Mouse (Mus musculus): ENCODE data around the gene Galnt17. TPM values are rescaled to one million over a fixed set of nuclear protein-coding genes. Genes with fewer than 3 reads are reported as not detected.

Gene Galnt17
- polyA plus RNA-seq, 1 experiment = 0.73 TPM

DNA sequence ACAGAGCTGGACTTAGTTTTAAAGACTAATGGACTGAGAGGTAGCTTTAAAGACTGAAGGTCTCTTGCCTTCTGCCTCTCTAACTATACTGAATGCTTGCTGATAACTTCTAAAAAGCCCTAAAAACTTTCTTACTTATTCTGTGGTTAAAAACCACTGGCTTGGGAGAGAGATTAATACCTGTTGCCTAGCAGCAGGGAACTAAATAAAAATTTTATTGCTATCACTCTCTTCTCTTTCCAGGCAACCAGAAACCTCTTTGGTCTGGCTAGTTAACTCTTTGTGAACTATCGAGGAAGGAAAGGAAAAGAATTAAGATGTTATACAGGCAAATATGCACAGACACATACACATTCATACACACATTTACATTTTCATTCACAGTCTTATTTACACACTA lies 377.3 kb downstream of the Galnt17 start:
- Histone ChIP-seq H3K4me1 (ENCODE audit: control insufficient read depth, insufficient read depth, low read length) (no peaks in the 10 kb centered on the region), H3K27me3 (ENCODE audit: control insufficient read depth, insufficient read depth, low read length, poor library complexity, severe bottlenecking) (no peaks in the 10 kb centered on the region), H3K36me3 (ENCODE audit: control insufficient read depth, insufficient read depth, low read length, poor library complexity, severe bottlenecking) (no peaks in the 10 kb centered on the region), H3K9ac (ENCODE audit: low read depth, poor library complexity, severe bottlenecking) (no peak overlapping the region), H3K4me3 (ENCODE audit: low read depth, low read length) (no peak overlapping the region), H3K9me3 (replicated peaks; ENCODE audit: control insufficient read depth, insufficient read depth, low read length, poor library complexity, severe bottlenecking) (peaks cover 6% of the 10 kb centered on the region; the same call in 1 of the 2 replicates), H3K27ac (ENCODE audit: insufficient read depth, low read length) (no peak overlapping the region)
- TF ChIP-seq POLR2A (IDR thresholded peaks at IDR 0.05; ENCODE audit: insufficient read depth, low read length) (no peak), CTCF (IDR thresholded peaks at IDR 0.05; ENCODE audit: low read depth, low read length) (no peak), EP300 (IDR thresholded peaks at IDR 0.05; ENCODE audit: insufficient read depth, low read depth, low read length) (no peak)

DNA sequence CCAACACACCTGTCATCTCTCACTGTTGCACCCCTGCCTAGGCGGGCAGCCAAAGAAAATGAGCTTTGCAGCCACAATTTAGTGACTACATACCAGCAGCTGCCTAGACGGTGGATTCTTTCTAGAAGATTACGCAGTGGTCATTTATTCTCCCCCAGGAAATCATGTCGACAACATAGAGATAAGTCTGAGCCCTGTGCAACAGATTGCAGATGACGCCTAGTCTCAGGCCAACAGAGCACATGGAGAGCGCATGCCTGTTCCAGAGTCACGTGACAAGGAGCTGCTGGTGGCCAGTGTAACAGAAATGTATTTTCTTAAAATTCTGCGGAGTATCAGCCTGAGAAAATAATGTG lies 380.5 kb downstream of the Galnt17 start:
- TF ChIP-seq POLR2A (IDR thresholded peaks at IDR 0.05; ENCODE audit: insufficient read depth, low read length) (no peak), EP300 (IDR thresholded peaks at IDR 0.05; ENCODE audit: insufficient read depth, low read depth, low read length) (no peak), CTCF (IDR thresholded peaks at IDR 0.05; ENCODE audit: low read depth, low read length) (no peak)
- Histone ChIP-seq H3K27ac (ENCODE audit: insufficient read depth, low read length) (no peak overlapping the region), H3K9me3 (replicated peaks; ENCODE audit: control insufficient read depth, insufficient read depth, low read length, poor library complexity, severe bottlenecking) (peaks cover 6% of the 10 kb centered on the region; the same call in 1 of the 2 replicates), H3K36me3 (ENCODE audit: control insufficient read depth, insufficient read depth, low read length, poor library complexity, severe bottlenecking) (no peaks in the 10 kb centered on the region), H3K9ac (ENCODE audit: low read depth, poor library complexity, severe bottlenecking) (no peak overlapping the region), H3K4me3 (ENCODE audit: low read depth, low read length) (no peak overlapping the region), H3K27me3 (ENCODE audit: control insufficient read depth, insufficient read depth, low read length, poor library complexity, severe bottlenecking) (no peaks in the 10 kb centered on the region), H3K4me1 (ENCODE audit: control insufficient read depth, insufficient read depth, low read length) (peaks cover 3% of the 10 kb centered on the region)

DNA sequence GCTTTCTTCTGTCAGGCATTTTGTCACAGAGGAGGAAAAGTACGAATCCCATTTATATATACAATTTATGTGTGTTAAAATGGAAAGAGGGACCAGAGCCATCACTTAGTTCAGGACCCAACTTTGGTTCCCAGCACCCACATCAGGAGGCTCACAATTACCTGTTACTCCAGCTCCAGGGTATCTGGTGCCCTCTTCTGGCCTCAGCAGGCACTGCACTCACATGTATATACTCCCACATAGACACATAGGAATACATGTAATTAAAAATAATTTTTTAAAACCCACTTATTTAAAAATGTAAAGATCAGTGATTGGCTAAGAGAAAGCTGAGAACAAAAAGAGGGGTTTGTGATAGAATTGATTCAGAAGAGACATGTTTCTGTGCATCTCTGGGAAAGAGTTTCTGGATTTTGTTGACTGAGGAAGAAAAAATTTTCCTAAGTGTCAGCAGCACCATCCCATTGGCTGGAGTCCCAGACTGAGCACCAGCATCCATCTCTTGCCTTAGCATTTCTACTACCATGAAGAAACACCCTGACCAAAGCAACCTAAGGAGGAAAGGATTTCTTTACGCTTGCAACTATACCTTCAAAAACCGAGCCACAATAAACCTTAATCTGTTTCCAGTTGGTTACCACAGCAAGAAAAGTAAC lies 381.0 kb downstream of the Galnt17 start:
- Histone ChIP-seq H3K4me3 (ENCODE audit: low read depth, low read length) (no peak overlapping the region), H3K9me3 (replicated peaks; ENCODE audit: control insufficient read depth, insufficient read depth, low read length, poor library complexity, severe bottlenecking) (peaks cover 6% of the 10 kb centered on the region; the same call in 1 of the 2 replicates), H3K27me3 (ENCODE audit: control insufficient read depth, insufficient read depth, low read length, poor library complexity, severe bottlenecking) (no peaks in the 10 kb centered on the region), H3K36me3 (ENCODE audit: control insufficient read depth, insufficient read depth, low read length, poor library complexity, severe bottlenecking) (no peaks in the 10 kb centered on the region), H3K9ac (ENCODE audit: low read depth, poor library complexity, severe bottlenecking) (no peak overlapping the region), H3K4me1 (ENCODE audit: control insufficient read depth, insufficient read depth, low read length) (peaks cover 3% of the 10 kb centered on the region), H3K27ac (ENCODE audit: insufficient read depth, low read length) (no peak overlapping the region)
- TF ChIP-seq CTCF (IDR thresholded peaks at IDR 0.05; ENCODE audit: low read depth, low read length) (peak; percentile 14), POLR2A (IDR thresholded peaks at IDR 0.05; ENCODE audit: insufficient read depth, low read length) (no peak), EP300 (IDR thresholded peaks at IDR 0.05; ENCODE audit: insufficient read depth, low read depth, low read length) (no peak)

DNA sequence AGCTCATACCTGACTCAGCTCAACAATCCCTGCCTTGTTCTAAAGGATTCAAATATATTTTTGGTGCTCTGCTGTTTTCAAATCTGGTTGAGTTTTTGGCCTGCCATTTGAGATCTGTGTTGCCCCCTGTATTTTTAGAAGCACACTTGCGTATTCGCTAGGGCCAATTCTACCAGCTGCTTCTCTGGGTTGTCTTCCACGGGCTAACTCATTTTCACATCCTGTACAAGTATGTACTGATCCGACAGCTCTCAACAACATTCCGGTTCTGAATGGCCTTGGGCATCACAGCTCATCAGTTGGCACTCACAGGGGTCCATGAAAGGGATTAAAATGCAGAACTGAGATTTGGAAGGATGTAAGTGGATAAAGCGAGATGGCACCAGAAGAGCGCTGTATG lies 382.6 kb downstream of the Galnt17 start:
- Histone ChIP-seq H3K36me3 (ENCODE audit: control insufficient read depth, insufficient read depth, low read length, poor library complexity, severe bottlenecking) (no peaks in the 10 kb centered on the region), H3K9me3 (replicated peaks; ENCODE audit: control insufficient read depth, insufficient read depth, low read length, poor library complexity, severe bottlenecking) (peaks cover 6% of the 10 kb centered on the region; the same call in 1 of the 2 replicates), H3K4me3 (ENCODE audit: low read depth, low read length) (no peak overlapping the region), H3K9ac (ENCODE audit: low read depth, poor library complexity, severe bottlenecking) (no peak overlapping the region), H3K27me3 (ENCODE audit: control insufficient read depth, insufficient read depth, low read length, poor library complexity, severe bottlenecking) (no peaks in the 10 kb centered on the region), H3K27ac (ENCODE audit: insufficient read depth, low read length) (no peak overlapping the region), H3K4me1 (ENCODE audit: control insufficient read depth, insufficient read depth, low read length) (peaks cover 3% of the 10 kb centered on the region)
- TF ChIP-seq POLR2A (IDR thresholded peaks at IDR 0.05; ENCODE audit: insufficient read depth, low read length) (no peak), CTCF (IDR thresholded peaks at IDR 0.05; ENCODE audit: low read depth, low read length) (no peak), EP300 (IDR thresholded peaks at IDR 0.05; ENCODE audit: insufficient read depth, low read depth, low read length) (no peak)

DNA sequence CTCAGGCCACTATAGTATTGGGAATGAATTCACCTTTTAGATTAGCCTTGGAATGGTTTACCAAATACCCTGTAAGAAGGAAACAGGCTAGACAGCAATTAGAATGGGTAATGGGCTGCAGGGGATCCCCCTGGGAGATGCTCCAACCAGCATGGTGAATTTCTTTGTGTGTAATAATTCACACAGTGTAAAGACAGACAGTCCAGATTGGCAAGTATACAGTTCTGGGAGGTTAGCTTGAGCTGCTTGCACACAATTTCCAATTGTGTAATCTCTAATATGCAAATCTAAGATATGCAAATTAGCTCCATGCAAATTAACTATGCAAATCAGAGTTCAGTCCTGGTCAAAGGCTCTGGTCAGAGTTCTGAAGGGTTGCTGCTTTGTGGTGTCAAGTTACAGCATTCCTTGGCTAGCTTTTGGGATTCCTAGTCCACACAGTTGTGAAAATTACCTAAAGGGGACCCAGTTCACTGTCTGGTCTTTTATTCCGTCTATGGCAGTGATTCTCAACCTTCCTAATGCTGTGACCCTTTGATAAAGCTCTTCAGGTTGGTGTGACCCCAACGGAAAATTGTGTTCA lies 384.0 kb downstream of the Galnt17 start:
- no peak overlapping the region for H3K9ac ChIP-seq (ENCODE audit: low read depth, poor library complexity, severe bottlenecking)
- no peak overlapping the region for H3K4me3 ChIP-seq (ENCODE audit: low read depth, low read length)
- H3K9me3 ChIP-seq (replicated peaks; ENCODE audit: control insufficient read depth, insufficient read depth, low read length, poor library complexity, severe bottlenecking) = peaks cover 6% of the 10 kb centered on the region; the same call in 1 of the 2 replicates
- H3K27ac ChIP-seq (ENCODE audit: insufficient read depth, low read length) = peak overlapping the region; percentile 55
- TF ChIP-seq EP300 (IDR thresholded peaks at IDR 0.05; ENCODE audit: insufficient read depth, low read depth, low read length) (no peak), POLR2A (IDR thresholded peaks at IDR 0.05; ENCODE audit: insufficient read depth, low read length) (no peak), CTCF (IDR thresholded peaks at IDR 0.05; ENCODE audit: low read depth, low read length) (no peak)
- no peaks in the 10 kb centered on the region for H3K27me3 ChIP-seq (ENCODE audit: control insufficient read depth, insufficient read depth, low read length, poor library complexity, severe bottlenecking)
- peaks cover 3% of the 10 kb centered on the region for H3K4me1 ChIP-seq (ENCODE audit: control insufficient read depth, insufficient read depth, low read length)
- H3K36me3 ChIP-seq (ENCODE audit: control insufficient read depth, insufficient read depth, low read length, poor library complexity, severe bottlenecking) = no peaks in the 10 kb centered on the region

DNA sequence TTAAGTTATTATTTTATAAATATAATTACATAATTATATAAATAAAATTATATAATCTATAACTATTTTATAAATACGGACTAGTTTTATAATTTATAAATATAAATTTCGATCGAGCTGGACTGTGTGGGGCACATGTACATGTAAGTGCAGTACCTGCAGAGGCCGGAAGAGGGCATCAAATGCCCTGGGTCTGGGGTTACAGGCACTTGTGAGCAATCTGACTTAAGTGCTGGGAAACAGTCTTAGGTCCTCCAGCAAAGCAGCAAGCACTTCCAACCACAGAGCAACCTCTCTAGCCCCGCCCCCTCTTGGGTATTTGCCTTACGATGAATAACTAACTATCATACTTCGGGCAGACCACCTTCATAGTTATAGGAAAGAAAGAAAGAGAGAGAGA lies 388.3 kb downstream of the Galnt17 start:
- TF ChIP-seq EP300 (IDR thresholded peaks at IDR 0.05; ENCODE audit: insufficient read depth, low read depth, low read length) (no peak), CTCF (IDR thresholded peaks at IDR 0.05; ENCODE audit: low read depth, low read length) (peak; percentile 49)
- no peak overlapping the region for H3K27ac ChIP-seq (ENCODE audit: insufficient read depth, low read length)
- H3K4me1 ChIP-seq (ENCODE audit: control insufficient read depth, insufficient read depth, low read length) = peaks cover 3% of the 10 kb centered on the region
- no peaks in the 10 kb centered on the region for H3K9me3 ChIP-seq (replicated peaks; ENCODE audit: control insufficient read depth, insufficient read depth, low read length, poor library complexity, severe bottlenecking)
- no peak overlapping the region for H3K4me3 ChIP-seq (ENCODE audit: low read depth, low read length)
- no peaks in the 10 kb centered on the region for H3K36me3 ChIP-seq (ENCODE audit: control insufficient read depth, insufficient read depth, low read length, poor library complexity, severe bottlenecking)
- H3K9ac ChIP-seq (ENCODE audit: low read depth, poor library complexity, severe bottlenecking) = no peak overlapping the region
- H3K27me3 ChIP-seq (ENCODE audit: control insufficient read depth, insufficient read depth, low read length, poor library complexity, severe bottlenecking) = no peaks in the 10 kb centered on the region
